Mouse (Mus musculus) spleen, adult 2 months (tissue): Measurements from ENCODE around the gene Arhgap40. TPM values are rescaled to one million over a fixed set of nuclear protein-coding genes. Genes with fewer than 3 reads are reported as not detected.

Experiments used
- DNase-seq, 2 experiments: peaks; one replicate each; pipeline versions ENCODE4 v3.0.0 to v3.0.0-alpha.2; 2012 to 2021; ENCODE audit warnings: low spot score in 2 of 2, low read depth in 1 of 2
- H3K27ac ChIP-seq: fragments of 200-500 bp; 2 replicates; pipeline ENCODE4 v1.5.1; 2012; ENCODE audit warnings: low read length, inconsistent platforms; ENCODE audit not compliant: insufficient read depth
- H3K27me3 ChIP-seq: fragments of 200-500 bp; 2 replicates; pipeline ENCODE4 v1.6.1; 2012; ENCODE audit warnings: mild to moderate bottlenecking, moderate library complexity, low read length, inconsistent platforms; ENCODE audit not compliant: control insufficient read depth, insufficient read depth
- H3K36me3 ChIP-seq: fragments of 200-500 bp; 2 replicates; pipeline ENCODE4 v1.6.1; 2012; ENCODE audit warnings: mild to moderate bottlenecking, low read length, inconsistent platforms; ENCODE audit not compliant: control insufficient read depth, insufficient read depth
- H3K4me1 ChIP-seq: fragments of 200-500 bp; 2 replicates; pipeline ENCODE4 v1.6.1; 2011; ENCODE audit warnings: inconsistent platforms; ENCODE audit not compliant: control insufficient read depth, insufficient read depth, insufficient read length
- H3K4me3 ChIP-seq: fragments of 200-500 bp; 2 replicates; pipeline ENCODE4 v1.5.1; 2011; ENCODE audit warnings: mild to moderate bottlenecking, inconsistent platforms; ENCODE audit not compliant: insufficient read depth, insufficient read length; ENCODE audit errors: extremely low read depth
- CTCF ChIP-seq: fragments of 200-500 bp; IDR thresholded peaks from 2 replicates; pipeline ENCODE4 v1.5.1; 2011; ENCODE audit warnings: mild to moderate bottlenecking, inconsistent platforms; ENCODE audit not compliant: insufficient read depth, insufficient read length, insufficient replicate concordance; ENCODE audit errors: extremely low read depth
- POLR2A ChIP-seq: fragments of 200-500 bp; IDR thresholded peaks from 2 replicates; pipeline ENCODE4 v1.6.1; 2011; ENCODE audit warnings: low read depth, low read length, inconsistent platforms
- WGBS: fragments of 180-500 bp; shearing (Covaris S2); methylation state at CpG from one replicate; pipeline ENCODE4 v1.1.7; 2018; 5-methylcytosine and 5-hydroxymethylcytosine counted together
- polyA plus RNA-seq: library from polyadenylated mRNA; depleted of rRNA; stranded (reverse); fragments of >200 nt; gene quantifications from 2 replicates; pipeline ENCODE4 v1.2.3, GENCODE M21; 2012; rRNA removed

The Arhgap40 gene
- polyA plus RNA-seq: 0.06 TPM in 1 of 2 replicates, not detected in the other

DNA sequence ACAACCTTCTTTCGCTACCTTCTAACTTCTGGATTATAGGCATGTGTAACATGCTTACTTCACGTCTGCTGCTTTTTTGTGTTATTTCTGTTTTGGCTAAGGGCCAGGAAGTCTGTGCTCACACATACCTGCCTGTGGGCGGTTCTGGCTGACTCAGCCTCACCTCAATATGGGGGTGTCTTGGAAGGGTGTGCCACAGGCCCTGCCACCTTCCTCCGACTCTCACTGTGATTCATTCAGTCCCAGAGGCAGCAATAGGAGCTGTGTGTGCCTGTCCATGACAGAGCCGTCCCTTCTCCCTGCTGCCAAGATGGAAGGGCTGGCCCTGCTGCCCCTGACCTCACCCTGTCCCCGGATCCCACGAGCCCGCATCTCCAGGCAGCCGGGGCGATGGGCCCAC is at the start of gene Arhgap40:
Gene Arhgap40, plus strand, starts transcription at position 269 of the 400 bp plus-strand sequence.
- no peak for DNase-seq
- 83% methylated on average over 10 of the region's 10 CpGs for WGBS
- Histone ChIP-seq H3K36me3 (no peaks in the 10 kb centered on the region), H3K27ac (no peak within 1 kb of the TSS), H3K4me1 (no peaks in the 10 kb centered on the region), H3K27me3 (no peaks in the 10 kb centered on the region), H3K4me3 (no peak within 1 kb of the TSS)
- TF ChIP-seq POLR2A (no peak), CTCF (no peak)

DNA sequence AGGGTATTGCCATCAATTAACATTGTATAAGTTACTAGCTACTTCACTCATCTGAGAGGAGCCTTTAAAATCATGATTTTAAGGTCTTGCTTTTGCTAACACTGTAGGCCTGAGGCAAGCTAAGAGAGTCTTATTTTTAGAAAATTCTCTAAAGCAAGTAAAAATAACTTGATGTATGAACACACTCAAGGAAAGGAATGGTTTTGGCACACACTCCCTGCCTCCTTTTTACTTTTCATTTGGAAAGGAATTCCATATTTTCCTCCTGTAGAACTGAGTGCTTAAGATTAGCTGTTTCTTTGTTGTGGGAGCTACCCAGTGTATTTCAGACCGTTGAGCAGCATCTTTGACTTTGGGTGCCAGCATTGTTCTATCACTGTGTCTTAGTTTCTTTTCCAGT is 38.4 kb upstream of the Arhgap40 start:
- Histone ChIP-seq H3K27me3 (no peaks in the 10 kb centered on the region), H3K36me3 (peaks cover 44% of the 10 kb centered on the region), H3K4me3 (no peak overlapping the region), H3K4me1 (no peaks in the 10 kb centered on the region), H3K27ac (no peak overlapping the region)
- DNase-seq: no peak
- WGBS: 92% methylated on average over 1 of the region's 1 CpGs
- TF ChIP-seq CTCF: no peak
- no peak for TF ChIP-seq POLR2A

DNA sequence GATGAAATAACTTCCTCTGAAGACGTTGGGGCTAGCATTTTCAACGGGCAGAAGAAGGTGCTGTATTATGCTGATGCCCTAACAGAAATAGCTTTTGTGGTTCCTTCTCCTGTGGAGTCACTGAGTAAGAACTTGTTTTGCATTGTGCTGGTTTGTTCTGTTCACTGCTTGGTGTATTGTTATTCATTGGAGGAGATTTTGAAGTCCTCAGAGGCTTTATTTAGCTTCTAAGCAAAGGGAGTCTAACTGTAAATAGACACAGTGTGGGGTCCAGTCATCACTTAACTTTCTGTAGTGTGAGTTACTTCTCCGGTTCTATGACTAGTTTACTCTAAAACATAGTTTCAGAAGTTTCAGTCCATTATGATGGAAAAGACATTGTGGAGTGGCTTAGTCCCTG is 35.0 kb upstream of the Arhgap40 start:
- 76% methylated on average over 3 of the region's 3 CpGs for WGBS
- H3K4me1 ChIP-seq: no peaks in the 10 kb centered on the region
- H3K27ac ChIP-seq: no peak overlapping the region
- H3K27me3 ChIP-seq: no peaks in the 10 kb centered on the region
- peaks cover 48% of the 10 kb centered on the region for H3K36me3 ChIP-seq
- no peak for TF ChIP-seq CTCF
- no peak for DNase-seq
- H3K4me3 ChIP-seq: no peak overlapping the region

DNA sequence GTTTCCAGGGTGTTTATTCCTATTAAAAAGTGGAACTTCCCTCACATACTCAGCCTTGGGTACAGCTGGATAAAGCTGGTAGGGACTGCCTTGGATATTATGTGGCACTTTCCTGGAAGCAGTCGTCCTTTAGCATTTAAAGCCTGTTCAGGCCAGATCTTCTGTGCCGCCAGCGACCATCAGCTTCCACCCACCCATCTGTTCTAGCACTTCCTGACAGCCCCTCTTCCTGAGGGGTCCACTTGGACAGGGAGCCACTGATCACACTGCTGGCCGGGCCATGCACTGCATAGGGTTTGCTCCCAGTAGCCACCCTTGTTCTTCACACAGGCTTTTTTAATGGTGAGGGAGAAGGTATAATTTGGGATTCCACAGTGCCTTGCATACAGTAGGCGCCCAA is 14.1 kb upstream of the Arhgap40 start:
- WGBS: 86% methylated on average over 5 of the region's 5 CpGs
- Histone ChIP-seq H3K4me3 (no peak overlapping the region), H3K4me1 (no peaks in the 10 kb centered on the region), H3K27ac (no peak overlapping the region), H3K27me3 (no peaks in the 10 kb centered on the region), H3K36me3 (peaks cover 29% of the 10 kb centered on the region)
- DNase-seq: no peak
- no peak for TF ChIP-seq CTCF
- no peak for TF ChIP-seq POLR2A

DNA sequence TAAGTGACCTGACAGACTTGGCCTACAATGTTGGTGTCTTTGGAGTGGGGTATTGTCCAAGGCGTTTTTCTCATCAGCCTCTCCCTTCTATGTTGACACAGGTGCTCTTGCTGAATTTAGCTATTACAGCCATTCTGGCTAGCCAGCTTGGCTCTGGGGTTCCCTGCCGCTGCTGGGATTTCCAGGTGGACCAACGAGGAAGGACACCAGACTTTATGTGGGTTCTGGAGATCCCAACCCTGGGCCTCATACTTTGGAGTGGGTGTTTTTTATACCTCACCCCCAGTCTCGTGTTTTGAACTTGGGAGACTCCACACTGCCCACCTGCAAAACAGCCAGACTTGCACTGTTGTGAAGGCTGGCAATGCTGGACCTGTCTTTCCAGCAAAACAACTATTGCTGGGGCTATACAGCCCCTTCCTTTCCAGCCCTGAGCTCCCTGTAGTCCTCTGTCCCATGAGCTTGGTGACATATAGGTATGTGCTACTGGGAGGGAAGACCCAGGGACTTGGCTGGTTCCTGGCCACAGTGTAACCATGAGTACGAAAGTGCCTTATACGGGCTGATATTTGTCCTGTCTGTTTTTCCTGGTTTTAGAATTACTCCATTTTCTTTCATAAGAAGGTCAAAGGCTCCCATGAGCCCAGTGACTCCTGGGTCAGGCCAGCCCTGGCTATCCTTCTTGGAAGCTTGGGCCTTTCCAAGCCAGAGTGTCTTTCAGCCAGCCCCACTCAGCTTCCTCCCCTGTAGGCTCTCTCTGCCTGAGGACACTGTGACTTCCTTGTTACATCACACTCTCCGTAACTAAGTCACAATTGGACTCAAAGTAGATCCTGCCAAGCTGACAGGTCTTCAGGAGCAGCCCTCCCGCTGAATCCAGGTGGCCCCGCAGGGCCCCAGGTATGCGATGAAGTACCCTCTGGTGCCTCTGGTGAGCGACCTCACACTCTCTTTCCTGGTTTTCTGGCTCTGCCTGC is 10.5 kb upstream of the Arhgap40 start, which contains the start of gene Adig:
Gene Adig, plus strand, starts transcription at position 777 of the 977 bp plus-strand sequence.
- no peak for TF ChIP-seq CTCF
- no peak for TF ChIP-seq POLR2A
- Histone ChIP-seq H3K27ac (no peak within 1 kb of the TSS), H3K36me3 (peaks cover 13% of the 10 kb centered on the region), H3K27me3 (no peaks in the 10 kb centered on the region), H3K4me3 (no peak within 1 kb of the TSS), H3K4me1 (no peaks in the 10 kb centered on the region)
- no peak for DNase-seq
- 84% methylated on average over 11 of the region's 11 CpGs for WGBS

DNA sequence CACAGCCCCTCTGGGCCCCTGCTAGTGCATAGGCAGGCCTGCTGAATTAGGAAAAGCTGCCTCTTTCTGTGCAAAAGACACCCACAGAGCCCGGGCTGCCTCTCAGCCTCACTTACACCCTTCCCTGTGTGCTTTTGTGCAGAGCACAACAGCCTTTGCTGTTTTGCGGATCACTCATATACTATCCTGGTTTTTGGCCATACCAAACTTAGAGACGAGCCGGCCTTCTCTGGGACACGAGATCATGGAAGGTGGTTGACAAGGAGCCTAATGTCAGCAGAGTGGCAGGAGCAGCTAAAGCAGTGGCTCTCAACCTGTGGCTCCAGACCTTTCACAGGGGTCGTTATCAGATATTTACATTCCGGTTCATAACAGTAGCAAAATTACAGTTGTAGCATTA is 9.4 kb upstream of the Arhgap40 start:
- Histone ChIP-seq H3K4me1 (no peaks in the 10 kb centered on the region), H3K27ac (no peak overlapping the region), H3K36me3 (peaks cover 5% of the 10 kb centered on the region), H3K27me3 (no peaks in the 10 kb centered on the region), H3K4me3 (no peak overlapping the region)
- TF ChIP-seq POLR2A: no peak
- TF ChIP-seq CTCF: no peak
- WGBS: 91% methylated on average over 7 of the region's 7 CpGs
- no peak for DNase-seq

DNA sequence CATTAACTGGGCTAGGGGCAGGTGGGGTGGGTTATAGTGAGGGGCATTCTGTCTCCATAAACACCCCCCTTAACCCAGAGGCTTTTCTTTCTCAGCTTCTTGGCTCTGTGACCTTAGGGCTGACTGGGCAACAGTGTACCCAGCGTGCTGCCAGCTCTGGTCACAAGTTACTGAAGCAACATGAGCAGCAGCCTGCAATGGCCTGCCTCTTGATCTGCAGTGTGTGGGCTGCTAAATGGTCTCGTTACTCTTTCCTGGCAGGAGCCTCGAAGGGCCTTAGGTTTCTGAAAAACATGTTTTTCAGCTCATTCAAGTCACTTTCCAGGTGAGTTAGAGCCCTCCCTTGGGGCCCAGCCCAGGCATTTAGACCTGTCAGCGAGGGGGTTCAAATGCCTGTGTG is 8.9 kb upstream of the Arhgap40 start:
- H3K4me1 ChIP-seq: no peaks in the 10 kb centered on the region
- H3K27ac ChIP-seq: no peak overlapping the region
- no peak for DNase-seq
- H3K4me3 ChIP-seq: no peak overlapping the region
- 86% methylated on average over 4 of the region's 4 CpGs for WGBS
- peaks cover 3% of the 10 kb centered on the region; the same call in 1 of the 2 replicates for H3K36me3 ChIP-seq
- no peak for TF ChIP-seq CTCF
- no peak for TF ChIP-seq POLR2A
- no peaks in the 10 kb centered on the region for H3K27me3 ChIP-seq
